Mouse (Mus musculus) embryonic facial prominence, embryonic 10.5 days (tissue): Measurements from ENCODE around the gene Cap2. TPM values are rescaled to one million over a fixed set of nuclear protein-coding genes. Genes with fewer than 3 reads are reported as not detected.

Source experiments
- DNase-seq: peaks from one replicate; pipeline ENCODE4 v3.0.0-alpha.2; 2017; ENCODE audit warnings: low spot score
- H3K27ac ChIP-seq: fragments of 300-500 bp; sonication (generic); replicated peaks from 2 replicates; pipeline ENCODE4 v1.5.1; 2016; ENCODE audit warnings: mild to moderate bottlenecking
- H3K27me3 ChIP-seq: fragments of 300-500 bp; sonication (generic); replicated peaks from 2 replicates; pipeline ENCODE4 v1.6.1; 2016; ENCODE audit warnings: low read depth, mild to moderate bottlenecking; ENCODE audit not compliant: poor library complexity, severe bottlenecking
- H3K36me3 ChIP-seq: fragments of 300-500 bp; sonication (generic); replicated peaks from 2 replicates; pipeline ENCODE4 v1.6.1; 2016; ENCODE audit warnings: mild to moderate bottlenecking, moderate library complexity
- H3K4me1 ChIP-seq: fragments of 300-500 bp; sonication (generic); 2 replicates; pipeline ENCODE4 v1.6.1; 2016
- H3K4me3 ChIP-seq: fragments of 300-500 bp; sonication (generic); 2 replicates; pipeline ENCODE4 v1.5.1; 2016; ENCODE audit warnings: mild to moderate bottlenecking, moderate library complexity
- H3K9me3 ChIP-seq: fragments of 300-500 bp; sonication (generic); 2 replicates; pipeline ENCODE4 v1.6.1; 2016; ENCODE audit warnings: mild to moderate bottlenecking
- WGBS: fragments of 180-500 bp; shearing (Covaris S2); methylation state at CpG from one replicate; pipeline ENCODE4 v1.1.7; 2016; 5-methylcytosine and 5-hydroxymethylcytosine counted together
- polyA plus RNA-seq: library from polyadenylated mRNA; unstranded; fragments of >200 nt; fragmentation: Nextera tagmentation; extraction: Ambion mirVana; gene quantifications from 2 replicates; pipeline ENCODE4 v1.2.1, GENCODE M21; 2016

The Cap2 gene
- polyA plus RNA-seq: 3.9 and 4.2 TPM in 2 replicates

GRCm38 (mm10) chr13:46501800-46502389 is at the start of gene Cap2:
Gene Cap2 (plus strand): TSS chr13:46501848.
- Histone ChIP-seq H3K27me3 (peaks cover 19% of the 10 kb centered on the region), H3K4me1 (peaks cover 15% of the 10 kb centered on the region), H3K4me3 (peak within 1 kb of the TSS; percentile 78), H3K9me3 (no peaks in the 10 kb centered on the region), H3K27ac (peak within 1 kb of the TSS; percentile 86), H3K36me3 (no peaks in the 10 kb centered on the region)
- under 1% methylated on average over 40 of the region's 42 CpGs for WGBS
- peak; percentile 77 for DNase-seq

- WGBS: 90% methylated on average over 10 of the region's 10 CpGs
- H3K27ac ChIP-seq: no peak overlapping the region
- H3K4me1 ChIP-seq: no peaks in the 10 kb centered on the region
- DNase-seq: no peak
- H3K9me3 ChIP-seq: no peaks in the 10 kb centered on the region
- H3K36me3 ChIP-seq: no peaks in the 10 kb centered on the region
- no peak overlapping the region for H3K4me3 ChIP-seq
- no peaks in the 10 kb centered on the region for H3K27me3 ChIP-seq
Measured at GRCm38 (mm10) chr13:46459546-46459945, 42.1 kb upstream of the Cap2 start.

GRCm38 (mm10) chr13:46462280-46462679 is 39.4 kb upstream of the Cap2 start:
- H3K4me3 ChIP-seq: no peak overlapping the region
- no peak overlapping the region for H3K27ac ChIP-seq
- 94% methylated on average over 4 of the region's 4 CpGs for WGBS
- H3K9me3 ChIP-seq: no peaks in the 10 kb centered on the region
- no peaks in the 10 kb centered on the region for H3K36me3 ChIP-seq
- DNase-seq: no peak
- no peaks in the 10 kb centered on the region for H3K27me3 ChIP-seq
- H3K4me1 ChIP-seq: no peaks in the 10 kb centered on the region

- no peaks in the 10 kb centered on the region for H3K27me3 ChIP-seq
- H3K9me3 ChIP-seq: no peaks in the 10 kb centered on the region
- H3K4me3 ChIP-seq: no peak overlapping the region
- H3K27ac ChIP-seq: no peak overlapping the region
- no peaks in the 10 kb centered on the region for H3K36me3 ChIP-seq
- WGBS: 81% methylated on average over 3 of the region's 3 CpGs
- H3K4me1 ChIP-seq: peaks cover 2% of the 10 kb centered on the region; the same call in 1 of the 2 replicates
- DNase-seq: no peak
Measured at GRCm38 (mm10) chr13:46463764-46464163, 37.9 kb upstream of the Cap2 start.

- H3K36me3 ChIP-seq: no peaks in the 10 kb centered on the region
- H3K27ac ChIP-seq: no peak overlapping the region
- H3K9me3 ChIP-seq: no peaks in the 10 kb centered on the region
- WGBS: 70% methylated on average over 8 of the region's 8 CpGs
- no peak for DNase-seq
- H3K4me1 ChIP-seq: peaks cover 2% of the 10 kb centered on the region; the same call in 1 of the 2 replicates
- no peaks in the 10 kb centered on the region for H3K27me3 ChIP-seq
- H3K4me3 ChIP-seq: no peak overlapping the region
Measured at GRCm38 (mm10) chr13:46468251-46468650, 33.4 kb upstream of the Cap2 start.

- H3K27me3 ChIP-seq: no peaks in the 10 kb centered on the region
- no peak for DNase-seq
- no peak overlapping the region for H3K27ac ChIP-seq
- H3K4me3 ChIP-seq: no peak overlapping the region
- WGBS: 92% methylated on average over 2 of the region's 2 CpGs
- H3K4me1 ChIP-seq: peaks cover 2% of the 10 kb centered on the region; the same call in 1 of the 2 replicates
- no peaks in the 10 kb centered on the region for H3K36me3 ChIP-seq
- H3K9me3 ChIP-seq: no peaks in the 10 kb centered on the region
Measured at GRCm38 (mm10) chr13:46469536-46469935, 32.1 kb upstream of the Cap2 start.

- 81% methylated on average over 3 of the region's 3 CpGs for WGBS
- H3K4me3 ChIP-seq: no peak overlapping the region
- H3K27me3 ChIP-seq: no peaks in the 10 kb centered on the region
- H3K27ac ChIP-seq: no peak overlapping the region
- H3K4me1 ChIP-seq: no peaks in the 10 kb centered on the region
- DNase-seq: no peak
- no peaks in the 10 kb centered on the region for H3K36me3 ChIP-seq
- no peaks in the 10 kb centered on the region for H3K9me3 ChIP-seq
Measured at GRCm38 (mm10) chr13:46481271-46481670, 20.4 kb upstream of the Cap2 start.

- no peaks in the 10 kb centered on the region for H3K27me3 ChIP-seq
- H3K27ac ChIP-seq: no peak overlapping the region
- 83% methylated on average over 3 of the region's 3 CpGs for WGBS
- no peak for DNase-seq
- no peak overlapping the region for H3K4me3 ChIP-seq
- H3K36me3 ChIP-seq: no peaks in the 10 kb centered on the region
- no peaks in the 10 kb centered on the region for H3K9me3 ChIP-seq
- peaks cover 4% of the 10 kb centered on the region for H3K4me1 ChIP-seq
Measured at GRCm38 (mm10) chr13:46485605-46486004, 16.0 kb upstream of the Cap2 start.

GRCm38 (mm10) chr13:46488166-46488565 is 13.5 kb upstream of the Cap2 start:
- no peak for DNase-seq
- Histone ChIP-seq H3K9me3 (no peaks in the 10 kb centered on the region), H3K27ac (no peak overlapping the region), H3K36me3 (no peaks in the 10 kb centered on the region), H3K27me3 (no peaks in the 10 kb centered on the region), H3K4me1 (peaks cover 9% of the 10 kb centered on the region), H3K4me3 (no peak overlapping the region)
- WGBS: 82% methylated on average over 4 of the region's 4 CpGs

- H3K27me3 ChIP-seq: no peaks in the 10 kb centered on the region
- H3K9me3 ChIP-seq: no peaks in the 10 kb centered on the region
- WGBS: 33% methylated on average over 4 of the region's 4 CpGs
- no peak overlapping the region for H3K27ac ChIP-seq
- H3K4me1 ChIP-seq: peaks cover 9% of the 10 kb centered on the region
- no peak overlapping the region for H3K4me3 ChIP-seq
- no peaks in the 10 kb centered on the region for H3K36me3 ChIP-seq
- DNase-seq: peak; percentile 31
Measured at GRCm38 (mm10) chr13:46490644-46491043, 11.0 kb upstream of the Cap2 start.

- Histone ChIP-seq H3K9me3 (no peaks in the 10 kb centered on the region), H3K27me3 (peaks cover 19% of the 10 kb centered on the region), H3K27ac (peak overlapping the region; percentile 86), H3K4me1 (peaks cover 15% of the 10 kb centered on the region), H3K4me3 (peak overlapping the region; percentile 78), H3K36me3 (no peaks in the 10 kb centered on the region)
- WGBS: 10% methylated on average over 20 of the region's 20 CpGs
- DNase-seq: peak; percentile 47
Measured at GRCm38 (mm10) chr13:46502390-46502891, 793 bp downstream of the Cap2 start.

GRCm38 (mm10) chr13:46507944-46508343 is 6.3 kb downstream of the Cap2 start:
- H3K36me3 ChIP-seq: no peaks in the 10 kb centered on the region
- peaks cover 4% of the 10 kb centered on the region; the same call in 1 of the 2 replicates for H3K9me3 ChIP-seq
- H3K4me3 ChIP-seq: no peak overlapping the region
- no peak overlapping the region for H3K27ac ChIP-seq
- no peaks in the 10 kb centered on the region for H3K4me1 ChIP-seq
- 85% methylated on average over 7 of the region's 7 CpGs for WGBS
- DNase-seq: no peak
- peaks cover 9% of the 10 kb centered on the region for H3K27me3 ChIP-seq

GRCm38 (mm10) chr13:46508823-46509222 is 7.2 kb downstream of the Cap2 start:
- WGBS: 81% methylated on average over 4 of the region's 4 CpGs
- Histone ChIP-seq H3K4me3 (no peak overlapping the region), H3K9me3 (peaks cover 4% of the 10 kb centered on the region; the same call in 1 of the 2 replicates), H3K36me3 (no peaks in the 10 kb centered on the region), H3K27me3 (0 out of 2 replicates have a peak, but pooled peaks cover under 1% of the 10 kb centered on the region), H3K4me1 (no peaks in the 10 kb centered on the region), H3K27ac (no peak overlapping the region)
- DNase-seq: no peak
